Mouse (Mus musculus): ENCODE results near the gene Gad2.
"Not testable (repeated sequence)": the region's sequence is repeated elsewhere in the genome, so short reads cannot be mapped to it uniquely, and the experiment has no call there.

DNA sequence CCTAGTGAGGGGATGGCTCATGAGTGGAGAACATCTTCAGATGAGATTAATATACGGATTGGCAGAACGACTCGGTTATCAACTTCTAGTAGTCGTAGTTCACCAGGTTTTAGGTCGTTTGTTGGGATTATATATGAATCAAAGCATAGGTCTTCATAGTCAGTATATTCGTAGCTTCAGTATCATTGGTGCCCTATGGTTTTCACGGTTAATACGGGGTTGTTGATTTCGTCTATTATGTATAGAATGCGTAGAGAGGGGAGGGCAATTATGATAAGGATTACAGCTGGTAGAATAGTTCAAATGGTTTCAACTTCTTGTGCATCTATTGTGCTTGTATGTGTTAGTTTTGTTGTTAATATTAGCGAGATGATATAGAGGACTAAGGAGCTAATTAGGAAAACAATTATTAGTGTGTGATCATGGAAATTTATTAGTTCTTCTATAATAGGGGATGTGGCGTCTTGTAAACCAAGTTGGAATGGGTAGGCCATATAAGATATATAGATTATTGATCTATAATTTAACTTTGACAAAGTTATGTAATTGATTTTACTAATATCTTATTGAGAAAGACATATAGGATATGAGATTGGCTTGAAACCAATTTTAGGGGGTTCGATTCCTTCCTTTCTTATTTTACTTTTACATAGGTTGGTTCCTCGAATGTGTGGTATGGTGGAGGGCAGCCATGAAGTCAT is 34.4 kb upstream of the Gad2 start:
- TF ChIP-seq MAFK (IDR thresholded peaks at IDR 0.05; ENCODE audit: insufficient read depth, low read depth, low read length); CHD2 (IDR thresholded peaks at IDR 0.05; ENCODE audit: low read depth, low read length): not testable (repeated sequence)

Data from ES-E14 (cell line).